Mouse (Mus musculus): ENCODE data around the gene Dytn. TPM values are rescaled to one million over a fixed set of nuclear protein-coding genes. Genes with fewer than 3 reads are reported as not detected.

Dytn gene
- not detected in 2 replicates for polyA plus RNA-seq (2014; fragmentation: Nextera tagmentation; extraction: Ambion mirVana)

DNA sequence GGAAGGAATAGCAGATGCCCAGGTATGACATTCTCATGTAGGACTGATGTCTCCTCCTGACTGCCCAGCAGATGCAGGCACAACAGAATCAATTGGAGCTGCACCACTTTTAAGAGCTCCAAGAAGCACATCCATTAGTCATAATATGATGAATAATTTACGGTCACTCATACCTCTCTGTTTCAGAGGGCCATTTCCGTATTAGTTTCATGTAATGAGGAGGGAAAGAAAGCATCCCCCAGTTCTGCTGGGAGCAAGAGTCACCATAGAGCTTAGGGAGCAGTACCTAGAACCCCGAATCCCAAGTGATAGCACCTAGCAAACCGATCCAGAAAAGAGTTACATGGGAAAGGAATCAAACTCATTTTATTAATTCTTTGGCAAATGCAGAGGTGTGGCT lies at the start of gene Dytn:
Dytn (minus strand) TSS at position 101 of the 400 bp plus-strand sequence.
- no peaks in the 10 kb centered on the region for H3K27me3 ChIP-seq (ENCODE audit: control insufficient read depth, insufficient read depth, low read length)
- 75% methylated on average over 4 of the region's 4 CpGs for WGBS
- H3K9ac ChIP-seq (ENCODE audit: low read length) = no peak within 1 kb of the TSS
- H3K27ac ChIP-seq (replicated peaks in 1 of 2; ENCODE audit: control insufficient read depth in 1 of 2, insufficient read depth in 1 of 2, low read depth in 2 of 2, low read length in 2 of 2) = no peak within 1 kb of the TSS
- H3K9me3 ChIP-seq (ENCODE audit: control insufficient read depth, low read length) = no peaks in the 10 kb centered on the region
- ATAC-seq (ENCODE audit: insufficient number of reproducible peaks, insufficient read depth, low FRiP score, low read depth) = no peak
- no peaks in the 10 kb centered on the region for H3K4me1 ChIP-seq (ENCODE audit: control insufficient read depth in 2 of 2, insufficient read depth in 2 of 2, low read length in 2 of 2)
- H3K36me3 ChIP-seq (ENCODE audit: control insufficient read depth, insufficient read depth, low read length) = no peaks in the 10 kb centered on the region
- no peak within 1 kb of the TSS for H3K4me3 ChIP-seq (ENCODE audit: control insufficient read depth in 1 of 2, insufficient read depth in 1 of 2, low read depth in 1 of 2, low read length in 2 of 2)
- no peak within 1 kb of the TSS for H3K4me2 ChIP-seq (ENCODE audit: low read length)

DNA sequence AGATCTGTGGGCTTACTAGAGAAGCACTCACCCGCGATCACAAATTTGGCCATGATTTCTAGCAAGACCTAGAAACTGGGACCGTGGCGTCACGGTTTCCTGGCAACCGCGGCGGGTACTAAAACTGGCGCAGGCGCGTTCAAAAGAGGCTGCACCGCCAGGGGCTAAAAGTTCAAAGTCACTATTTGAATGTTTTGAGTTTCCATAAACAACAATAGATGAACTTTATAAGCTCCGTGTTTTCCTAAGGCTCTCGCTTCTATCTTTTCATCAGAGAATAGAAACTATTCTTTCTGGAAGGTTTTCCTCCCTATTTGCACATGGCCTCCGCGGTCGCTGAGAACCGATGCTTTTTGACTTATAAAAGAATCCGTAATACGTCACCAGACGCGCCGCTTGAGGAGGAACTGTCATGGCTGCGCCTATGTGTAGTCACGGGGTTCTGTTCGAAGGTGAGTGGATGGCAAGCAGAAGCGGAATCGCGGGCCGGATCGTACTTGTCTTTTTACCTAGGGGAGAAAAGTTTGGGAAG lies 43.6 kb upstream of the Dytn start, which contains the start of the genes Mdh1b and Fastkd2:
Mdh1b (minus strand) TSS at position 79 of the 532 bp plus-strand sequence.
Fastkd2 (plus strand) TSS at position 375 of the 532 bp plus-strand sequence.
- Histone ChIP-seq H3K9me3 (ENCODE audit: control insufficient read depth, low read length) (no peaks in the 10 kb centered on the region), H3K9ac (ENCODE audit: low read length) (peak within 1 kb of the TSS; percentile 83), H3K4me3 (ENCODE audit: control insufficient read depth in 1 of 2, insufficient read depth in 1 of 2, low read depth in 1 of 2, low read length in 2 of 2) (peak within 1 kb of the TSS; percentile 69 to 98), H3K4me1 (ENCODE audit: control insufficient read depth in 2 of 2, insufficient read depth in 2 of 2, low read length in 2 of 2) (peaks cover 0 to 6% of the 10 kb centered on the region in 2 experiments; a peak in 2 of 4 replicates), H3K27ac (replicated peaks in 1 of 2; ENCODE audit: control insufficient read depth in 1 of 2, insufficient read depth in 1 of 2, low read depth in 2 of 2, low read length in 2 of 2) (0 out of 4 replicates have a peak within 1 kb of the TSS, but pooled peaks have one; percentile 35 to 60), H3K36me3 (ENCODE audit: control insufficient read depth, insufficient read depth, low read length) (0 out of 2 replicates have a peak, but pooled peaks cover 3% of the 10 kb centered on the region), H3K4me2 (ENCODE audit: low read length) (peak within 1 kb of the TSS; percentile 79), H3K27me3 (ENCODE audit: control insufficient read depth, insufficient read depth, low read length) (no peaks in the 10 kb centered on the region)
- under 1% methylated on average over 31 of the region's 31 CpGs for WGBS
- ATAC-seq (ENCODE audit: insufficient number of reproducible peaks, insufficient read depth, low FRiP score, low read depth) = peak; percentile 77; the same call in 1 of the 2 replicates

DNA sequence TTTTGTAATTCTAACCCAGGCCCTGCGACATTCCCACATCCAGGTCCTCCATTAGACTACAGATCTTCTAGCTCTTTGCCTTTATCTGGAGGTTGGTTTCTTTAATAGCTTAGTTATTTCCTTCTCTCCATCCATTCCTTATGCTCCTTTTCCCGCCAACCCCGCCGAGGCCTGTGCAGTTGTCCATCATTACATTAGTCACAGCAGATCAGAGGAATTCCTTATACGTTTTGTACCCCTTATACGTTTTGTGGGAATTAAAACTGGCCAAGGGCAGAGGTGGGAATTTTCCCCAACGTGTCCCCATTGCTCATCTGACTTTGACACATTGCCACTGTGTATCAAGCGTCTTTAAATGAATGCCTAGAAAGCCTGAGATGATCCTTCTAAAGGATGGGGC lies 43.1 kb upstream of the Dytn start:
- Histone ChIP-seq H3K27me3 (ENCODE audit: control insufficient read depth, insufficient read depth, low read length) (no peaks in the 10 kb centered on the region), H3K27ac (replicated peaks in 1 of 2; ENCODE audit: control insufficient read depth in 1 of 2, insufficient read depth in 1 of 2, low read depth in 2 of 2, low read length in 2 of 2) (no peak overlapping the region), H3K9ac (ENCODE audit: low read length) (peak overlapping the region; percentile 83), H3K4me1 (ENCODE audit: control insufficient read depth in 2 of 2, insufficient read depth in 2 of 2, low read length in 2 of 2) (peaks cover 0 to 6% of the 10 kb centered on the region in 2 experiments; a peak in 2 of 4 replicates), H3K4me3 (ENCODE audit: control insufficient read depth in 1 of 2, insufficient read depth in 1 of 2, low read depth in 1 of 2, low read length in 2 of 2) (peak overlapping the region; percentile 69 to 98), H3K9me3 (ENCODE audit: control insufficient read depth, low read length) (no peaks in the 10 kb centered on the region), H3K4me2 (ENCODE audit: low read length) (peak overlapping the region; percentile 79), H3K36me3 (ENCODE audit: control insufficient read depth, insufficient read depth, low read length) (0 out of 2 replicates have a peak, but pooled peaks cover 3% of the 10 kb centered on the region)
- WGBS = 44% methylated on average over 8 of the region's 8 CpGs
- ATAC-seq (ENCODE audit: insufficient number of reproducible peaks, insufficient read depth, low FRiP score, low read depth) = no peak

DNA sequence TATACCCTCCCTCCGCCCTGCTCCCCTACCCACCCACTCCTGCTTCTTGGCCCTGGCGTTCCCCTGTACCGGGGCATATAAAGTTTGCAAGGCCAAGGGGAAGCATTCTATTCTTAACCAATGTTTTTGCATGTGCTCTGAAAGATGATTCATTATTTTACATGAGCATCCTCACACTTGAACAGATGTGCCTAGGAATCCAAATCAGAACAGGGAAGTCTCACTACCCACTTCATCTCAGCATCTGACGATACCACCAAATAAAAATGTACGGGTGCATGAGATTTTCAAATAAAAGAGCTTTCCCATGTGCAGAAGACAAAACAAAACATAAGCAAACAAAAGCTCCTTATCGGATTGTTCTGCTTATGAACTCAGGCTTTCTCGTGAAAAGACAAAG lies 33.4 kb upstream of the Dytn start:
- H3K27me3 ChIP-seq (ENCODE audit: control insufficient read depth, insufficient read depth, low read length) = no peaks in the 10 kb centered on the region
- no peak overlapping the region for H3K4me2 ChIP-seq (ENCODE audit: low read length)
- no peaks in the 10 kb centered on the region for H3K4me1 ChIP-seq (ENCODE audit: control insufficient read depth in 2 of 2, insufficient read depth in 2 of 2, low read length in 2 of 2)
- no peak for ATAC-seq (ENCODE audit: insufficient number of reproducible peaks, insufficient read depth, low FRiP score, low read depth)
- H3K9me3 ChIP-seq (ENCODE audit: control insufficient read depth, low read length) = no peaks in the 10 kb centered on the region
- H3K9ac ChIP-seq (ENCODE audit: low read length) = no peak overlapping the region
- WGBS = 68% methylated on average over 7 of the region's 7 CpGs
- H3K4me3 ChIP-seq (ENCODE audit: control insufficient read depth in 1 of 2, insufficient read depth in 1 of 2, low read depth in 1 of 2, low read length in 2 of 2) = no peak overlapping the region
- H3K36me3 ChIP-seq (ENCODE audit: control insufficient read depth, insufficient read depth, low read length) = no peaks in the 10 kb centered on the region
- no peak overlapping the region for H3K27ac ChIP-seq (replicated peaks in 1 of 2; ENCODE audit: control insufficient read depth in 1 of 2, insufficient read depth in 1 of 2, low read depth in 2 of 2, low read length in 2 of 2)

DNA sequence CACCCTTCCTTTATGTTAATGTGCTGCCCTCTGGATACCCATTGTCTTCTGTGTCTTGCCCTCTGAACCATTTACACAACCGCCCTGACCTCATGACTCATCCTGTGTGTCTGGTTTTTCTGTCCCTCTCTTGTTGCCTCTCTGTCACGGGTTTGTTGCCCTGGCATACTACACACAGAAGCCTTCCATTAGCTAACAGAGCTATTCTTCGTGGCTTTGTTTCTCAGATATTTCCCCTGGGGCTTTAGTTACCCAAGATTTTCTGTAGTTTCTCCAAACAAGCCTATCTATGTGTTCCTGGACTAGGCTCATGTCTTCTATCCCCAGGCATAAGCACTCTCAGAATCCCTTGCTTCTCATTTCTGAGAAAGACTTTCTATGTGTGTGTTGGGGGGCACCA lies 22.1 kb upstream of the Dytn start:
- Histone ChIP-seq H3K4me3 (ENCODE audit: control insufficient read depth in 1 of 2, insufficient read depth in 1 of 2, low read depth in 1 of 2, low read length in 2 of 2) (no peak overlapping the region), H3K9ac (ENCODE audit: low read length) (no peak overlapping the region), H3K4me2 (ENCODE audit: low read length) (no peak overlapping the region), H3K27ac (replicated peaks in 1 of 2; ENCODE audit: control insufficient read depth in 1 of 2, insufficient read depth in 1 of 2, low read depth in 2 of 2, low read length in 2 of 2) (no peak overlapping the region), H3K27me3 (ENCODE audit: control insufficient read depth, insufficient read depth, low read length) (no peaks in the 10 kb centered on the region), H3K4me1 (ENCODE audit: control insufficient read depth in 2 of 2, insufficient read depth in 2 of 2, low read length in 2 of 2) (no peaks in the 10 kb centered on the region), H3K36me3 (ENCODE audit: control insufficient read depth, insufficient read depth, low read length) (no peaks in the 10 kb centered on the region), H3K9me3 (ENCODE audit: control insufficient read depth, low read length) (peaks cover 3% of the 10 kb centered on the region; the same call in 1 of the 2 replicates)
- no peak for ATAC-seq (ENCODE audit: insufficient number of reproducible peaks, insufficient read depth, low FRiP score, low read depth)
- WGBS = 58% methylated on average over 3 of the region's 3 CpGs

DNA sequence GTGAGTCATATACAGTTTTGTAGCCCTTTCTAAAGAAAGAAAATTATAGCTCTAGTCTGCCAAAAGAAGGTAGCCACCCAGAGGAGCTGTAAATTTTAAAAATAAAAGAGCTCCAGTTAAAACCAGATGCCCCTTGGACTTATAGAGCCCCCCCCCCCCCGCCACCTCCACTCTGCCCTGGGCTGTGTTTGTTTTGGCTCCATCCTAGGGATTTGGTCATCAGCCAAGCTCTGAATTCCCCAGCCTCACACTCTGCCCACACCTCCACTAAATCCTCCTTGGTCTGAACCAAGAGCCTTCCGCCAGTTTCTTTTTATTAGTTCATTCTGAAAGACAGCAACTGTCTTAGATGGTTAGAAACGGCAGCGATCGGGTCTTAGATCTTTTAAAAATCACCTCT lies 19.0 kb upstream of the Dytn start:
- Histone ChIP-seq H3K9ac (ENCODE audit: low read length) (no peak overlapping the region), H3K4me3 (ENCODE audit: control insufficient read depth in 1 of 2, insufficient read depth in 1 of 2, low read depth in 1 of 2, low read length in 2 of 2) (no peak overlapping the region), H3K27ac (replicated peaks in 1 of 2; ENCODE audit: control insufficient read depth in 1 of 2, insufficient read depth in 1 of 2, low read depth in 2 of 2, low read length in 2 of 2) (no peak overlapping the region; a peak in 1 of 4 replicates), H3K27me3 (ENCODE audit: control insufficient read depth, insufficient read depth, low read length) (no peaks in the 10 kb centered on the region), H3K4me2 (ENCODE audit: low read length) (0 out of 2 replicates have a peak overlapping the region, but pooled peaks have one; percentile 1), H3K9me3 (ENCODE audit: control insufficient read depth, low read length) (peaks cover 3% of the 10 kb centered on the region; the same call in 1 of the 2 replicates), H3K4me1 (ENCODE audit: control insufficient read depth in 2 of 2, insufficient read depth in 2 of 2, low read length in 2 of 2) (no peaks in the 10 kb centered on the region), H3K36me3 (ENCODE audit: control insufficient read depth, insufficient read depth, low read length) (no peaks in the 10 kb centered on the region)
- peak; percentile 54; the same call in 1 of the 2 replicates for ATAC-seq (ENCODE audit: insufficient number of reproducible peaks, insufficient read depth, low FRiP score, low read depth)
- whole genome bisulfite sequencing = 54% methylated on average over 5 of the region's 5 CpGs

DNA sequence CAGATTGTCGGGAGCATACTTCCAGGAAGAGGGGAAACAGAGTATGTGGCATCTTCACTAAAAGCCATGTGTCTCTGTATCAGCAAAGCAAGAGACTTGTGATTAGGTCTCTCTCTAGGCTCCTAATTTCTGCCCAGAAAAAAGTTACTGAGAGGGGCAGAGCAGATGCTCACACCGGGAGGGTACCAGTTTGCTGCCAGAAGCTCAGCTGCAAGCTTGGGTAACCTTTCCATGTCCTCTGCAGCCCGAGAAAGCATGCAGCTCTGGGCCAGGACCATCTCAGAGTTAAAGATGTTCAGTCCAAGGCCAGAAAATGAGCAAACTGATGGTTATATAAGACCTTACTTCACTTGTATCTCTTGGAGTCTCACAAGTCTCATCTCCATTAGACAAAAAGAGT lies 10.1 kb upstream of the Dytn start:
- Histone ChIP-seq H3K4me2 (ENCODE audit: low read length) (no peak overlapping the region), H3K27me3 (ENCODE audit: control insufficient read depth, insufficient read depth, low read length) (no peaks in the 10 kb centered on the region), H3K27ac (replicated peaks in 1 of 2; ENCODE audit: control insufficient read depth in 1 of 2, insufficient read depth in 1 of 2, low read depth in 2 of 2, low read length in 2 of 2) (no peak overlapping the region), H3K9me3 (ENCODE audit: control insufficient read depth, low read length) (no peaks in the 10 kb centered on the region), H3K36me3 (ENCODE audit: control insufficient read depth, insufficient read depth, low read length) (no peaks in the 10 kb centered on the region), H3K4me1 (ENCODE audit: control insufficient read depth in 2 of 2, insufficient read depth in 2 of 2, low read length in 2 of 2) (no peaks in the 10 kb centered on the region), H3K9ac (ENCODE audit: low read length) (no peak overlapping the region), H3K4me3 (ENCODE audit: control insufficient read depth in 1 of 2, insufficient read depth in 1 of 2, low read depth in 1 of 2, low read length in 2 of 2) (no peak overlapping the region)
- ATAC-seq (ENCODE audit: insufficient number of reproducible peaks, insufficient read depth, low FRiP score, low read depth) = no peak
- WGBS = 56% methylated on average over 3 of the region's 3 CpGs

All from heart, embryonic 14.5 days (tissue).